Mouse (Mus musculus): ENCODE data around the gene Hbp1. TPM values are rescaled to one million over a fixed set of nuclear protein-coding genes. Genes with fewer than 3 reads are reported as not detected.
A peak's percentile ranks its signal among the peaks of the same experiment; 100 is the strongest.

Hbp1 gene
- total and polyA plus RNA-seq, 3 experiments = 58.2 to 67.2 (median 65.4) TPM

GRCm38 (mm10) chr12:31967536-31967935 is 17.2 kb upstream of the Hbp1 start:
- 4% methylated on average over 2 of the region's 2 CpGs for WGBS
- no peak overlapping the region for H3K4me3 ChIP-seq
- intact Hi-C loops (cut with DNase I) = loop anchor here (1.0 kb wide), 2 partner anchors 177 to 279 kb away; no protein-coding TSS in a partner anchor
- DNase-seq = peak in 1 of 2 experiments; percentile 36
- H3K27ac ChIP-seq = no peak overlapping the region
- no peaks in the 10 kb centered on the region for H3K4me1 ChIP-seq (ENCODE audit: control insufficient read depth, insufficient read depth, low read length)
- no peak overlapping the region for H3K9ac ChIP-seq (ENCODE audit: low read depth, low read length)
- no peaks in the 10 kb centered on the region for H3K36me3 ChIP-seq (ENCODE audit: control insufficient read depth, insufficient read depth, low read length)
- TF ChIP-seq CTCF (IDR thresholded peaks at IDR 0.05) = peak; percentile 99
- no peak for TF ChIP-seq EP300 (IDR thresholded peaks at IDR 0.05; ENCODE audit: insufficient read depth, low read depth, low read length)
- H3K79me2 ChIP-seq (replicated peaks; ENCODE audit: control insufficient read depth, insufficient read depth, low read length) = no peaks in the 10 kb centered on the region
- H3K27me3 ChIP-seq (ENCODE audit: control insufficient read depth, insufficient read depth, low read length) = no peaks in the 10 kb centered on the region

DNA sequence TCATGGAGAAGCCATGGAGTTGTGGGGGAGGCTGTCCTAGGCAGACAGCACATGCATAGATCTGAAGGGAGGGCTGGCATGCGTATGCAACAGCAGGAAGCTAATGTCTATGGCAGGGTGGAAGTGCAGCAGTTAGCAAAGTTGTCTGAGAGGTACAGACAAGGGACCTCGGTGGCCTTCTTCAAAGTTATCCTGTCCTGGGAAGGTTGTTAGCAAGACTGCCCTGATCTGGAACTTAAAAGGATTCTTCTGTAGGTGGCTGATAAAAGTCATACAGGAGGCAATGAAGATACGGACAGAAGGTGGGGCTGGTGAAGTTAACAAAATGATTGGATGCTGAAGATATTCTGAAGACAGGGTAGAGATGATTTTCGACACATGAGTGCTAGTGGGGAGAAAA is 16.1 kb upstream of the Hbp1 start:
- Histone ChIP-seq H3K36me3 (ENCODE audit: control insufficient read depth, insufficient read depth, low read length) (no peaks in the 10 kb centered on the region), H3K27ac (no peak overlapping the region), H3K4me1 (ENCODE audit: control insufficient read depth, insufficient read depth, low read length) (no peaks in the 10 kb centered on the region), H3K27me3 (ENCODE audit: control insufficient read depth, insufficient read depth, low read length) (no peaks in the 10 kb centered on the region), H3K9ac (ENCODE audit: low read depth, low read length) (no peak overlapping the region), H3K79me2 (replicated peaks; ENCODE audit: control insufficient read depth, insufficient read depth, low read length) (no peaks in the 10 kb centered on the region), H3K4me3 (no peak overlapping the region)
- DNase-seq = no peak
- TF ChIP-seq POLR2A (IDR thresholded peaks at IDR 0.05; ENCODE audit: insufficient read depth, low read depth, low read length) (no peak), CTCF (IDR thresholded peaks at IDR 0.05) (no peak), EP300 (IDR thresholded peaks at IDR 0.05; ENCODE audit: insufficient read depth, low read depth, low read length) (no peak)
- intact Hi-C loops (cut with DNase I) = no loop called here
- 70% methylated on average over 4 of the region's 4 CpGs for WGBS

GRCm38 (mm10) chr12:31965517-31966212 is 15.3 kb upstream of the Hbp1 start:
- no peak overlapping the region for H3K4me3 ChIP-seq
- no peaks in the 10 kb centered on the region for H3K4me1 ChIP-seq (ENCODE audit: control insufficient read depth, insufficient read depth, low read length)
- no peak for TF ChIP-seq EP300 (IDR thresholded peaks at IDR 0.05; ENCODE audit: insufficient read depth, low read depth, low read length)
- TF ChIP-seq CTCF (IDR thresholded peaks at IDR 0.05) = no peak
- TF ChIP-seq POLR2A (IDR thresholded peaks at IDR 0.05; ENCODE audit: insufficient read depth, low read depth, low read length) = no peak
- no peaks in the 10 kb centered on the region for H3K79me2 ChIP-seq (replicated peaks; ENCODE audit: control insufficient read depth, insufficient read depth, low read length)
- H3K27ac ChIP-seq = no peak overlapping the region
- H3K36me3 ChIP-seq (ENCODE audit: control insufficient read depth, insufficient read depth, low read length) = no peaks in the 10 kb centered on the region
- no peak for DNase-seq
- H3K9ac ChIP-seq (ENCODE audit: low read depth, low read length) = no peak overlapping the region
- 89% methylated on average over 12 of the region's 12 CpGs for WGBS
- intact Hi-C loops (cut with DNase I) = no loop called here
- H3K27me3 ChIP-seq (ENCODE audit: control insufficient read depth, insufficient read depth, low read length) = no peaks in the 10 kb centered on the region

GRCm38 (mm10) chr12:31964074-31964473 is 13.7 kb upstream of the Hbp1 start:
- Histone ChIP-seq H3K4me3 (no peak overlapping the region), H3K79me2 (replicated peaks; ENCODE audit: control insufficient read depth, insufficient read depth, low read length) (no peaks in the 10 kb centered on the region), H3K27ac (no peak overlapping the region), H3K9ac (ENCODE audit: low read depth, low read length) (no peak overlapping the region), H3K4me1 (ENCODE audit: control insufficient read depth, insufficient read depth, low read length) (no peaks in the 10 kb centered on the region), H3K27me3 (ENCODE audit: control insufficient read depth, insufficient read depth, low read length) (no peaks in the 10 kb centered on the region), H3K36me3 (ENCODE audit: control insufficient read depth, insufficient read depth, low read length) (no peaks in the 10 kb centered on the region)
- WGBS = 83% methylated on average over 6 of the region's 6 CpGs
- DNase-seq = no peak
- intact Hi-C loops (cut with DNase I) = no loop called here
- TF ChIP-seq EP300 (IDR thresholded peaks at IDR 0.05; ENCODE audit: insufficient read depth, low read depth, low read length) (no peak), POLR2A (IDR thresholded peaks at IDR 0.05; ENCODE audit: insufficient read depth, low read depth, low read length) (no peak), CTCF (IDR thresholded peaks at IDR 0.05) (no peak)

GRCm38 (mm10) chr12:31955843-31956242 is 5.5 kb upstream of the Hbp1 start:
- DNase-seq = no peak
- H3K9ac ChIP-seq (ENCODE audit: low read depth, low read length) = no peak overlapping the region
- no peak overlapping the region for H3K27ac ChIP-seq
- intact Hi-C loops (cut with DNase I) = loop anchor here (10.0 kb wide), 1 partner anchor 429 kb away; no protein-coding TSS in a partner anchor
- WGBS = 92% methylated on average over 4 of the region's 4 CpGs
- no peak overlapping the region for H3K4me3 ChIP-seq
- no peak for TF ChIP-seq POLR2A (IDR thresholded peaks at IDR 0.05; ENCODE audit: insufficient read depth, low read depth, low read length)
- no peak for TF ChIP-seq EP300 (IDR thresholded peaks at IDR 0.05; ENCODE audit: insufficient read depth, low read depth, low read length)
- no peak for TF ChIP-seq CTCF (IDR thresholded peaks at IDR 0.05)
- H3K79me2 ChIP-seq (replicated peaks; ENCODE audit: control insufficient read depth, insufficient read depth, low read length) = no peaks in the 10 kb centered on the region
- no peaks in the 10 kb centered on the region for H3K27me3 ChIP-seq (ENCODE audit: control insufficient read depth, insufficient read depth, low read length)
- peaks cover 4% of the 10 kb centered on the region for H3K4me1 ChIP-seq (ENCODE audit: control insufficient read depth, insufficient read depth, low read length)
- peaks cover 6% of the 10 kb centered on the region for H3K36me3 ChIP-seq (ENCODE audit: control insufficient read depth, insufficient read depth, low read length)

- no peaks in the 10 kb centered on the region for H3K27me3 ChIP-seq (ENCODE audit: control insufficient read depth, insufficient read depth, low read length)
- TF ChIP-seq CTCF (IDR thresholded peaks at IDR 0.05) (no peak), POLR2A (IDR thresholded peaks at IDR 0.05; ENCODE audit: insufficient read depth, low read depth, low read length) (peak; percentile 71), EP300 (IDR thresholded peaks at IDR 0.05; ENCODE audit: insufficient read depth, low read depth, low read length) (peak; percentile 83; the same call in 1 of the 2 replicates)
- H3K9ac ChIP-seq (ENCODE audit: low read depth, low read length) = peak overlapping the region; percentile 2; the same call in 1 of the 2 replicates
- intact Hi-C loops (cut with DNase I) = loop anchor here (10.0 kb wide), 1 partner anchor 434 kb away; no protein-coding TSS in a partner anchor
- H3K4me1 ChIP-seq (ENCODE audit: control insufficient read depth, insufficient read depth, low read length) = peaks cover 5% of the 10 kb centered on the region
- peaks cover 16% of the 10 kb centered on the region for H3K36me3 ChIP-seq (ENCODE audit: control insufficient read depth, insufficient read depth, low read length)
- WGBS = under 1% methylated on average over 9 of the region's 9 CpGs
- H3K4me3 ChIP-seq = peak overlapping the region; percentile 42
- DNase-seq = peak in 1 of 2 experiments; percentile 79
- 0 out of 2 replicates have a peak, but pooled peaks cover 2% of the 10 kb centered on the region for H3K79me2 ChIP-seq (replicated peaks; ENCODE audit: control insufficient read depth, insufficient read depth, low read length)
- peak overlapping the region; percentile 76 for H3K27ac ChIP-seq
Measured at GRCm38 (mm10) chr12:31950659-31951031, 310 bp upstream of the Hbp1 start.

Measured in heart, adult 2 months (tissue).